Mouse (Mus musculus): ENCODE measurements at regions not wholly inside any gene's neighbourhood (a gene's known extent, or its start where the extent isn't known, plus 50 kb on each side); places are given as distances from the start of the nearest gene placed in this dataset.

DNA sequence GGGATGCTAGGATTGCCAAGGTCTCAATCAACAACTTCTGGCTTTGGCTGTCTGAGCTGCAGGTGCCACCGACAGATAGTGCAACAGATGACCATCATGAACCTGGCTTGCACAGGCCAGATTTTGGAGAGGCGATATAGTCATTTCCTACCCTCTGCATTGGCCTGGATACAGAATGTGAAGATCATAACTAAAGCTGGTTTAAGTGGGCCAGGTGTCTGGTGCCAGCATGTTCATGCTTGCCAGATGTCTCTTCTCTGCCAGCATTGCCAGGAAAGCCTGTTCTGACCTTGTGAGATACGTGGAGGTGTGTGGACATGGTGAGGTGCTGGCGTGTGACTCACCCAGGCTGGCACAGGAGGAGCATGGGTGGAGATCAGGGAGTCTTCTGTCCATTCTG, 70.2 kb upstream of the Mb21d2 start:
- TF ChIP-seq CTCF (conservative IDR thresholded peaks at IDR 0.05): no peak
- Histone ChIP-seq H3K4me3 (no peak overlapping the region), H3K27ac (no peak overlapping the region)
- no peak for DNase-seq (ENCODE audit: low spot score in 2 of 2)

- Histone ChIP-seq H3K4me3 (no peak overlapping the region), H3K27ac (no peak overlapping the region)
- no peak for DNase-seq (ENCODE audit: low spot score in 2 of 2)
- no peak for TF ChIP-seq CTCF (conservative IDR thresholded peaks at IDR 0.05)
Observed at GRCm38 (mm10) chr16:28996629-28997028, 67.2 kb upstream of the Mb21d2 start.

DNA sequence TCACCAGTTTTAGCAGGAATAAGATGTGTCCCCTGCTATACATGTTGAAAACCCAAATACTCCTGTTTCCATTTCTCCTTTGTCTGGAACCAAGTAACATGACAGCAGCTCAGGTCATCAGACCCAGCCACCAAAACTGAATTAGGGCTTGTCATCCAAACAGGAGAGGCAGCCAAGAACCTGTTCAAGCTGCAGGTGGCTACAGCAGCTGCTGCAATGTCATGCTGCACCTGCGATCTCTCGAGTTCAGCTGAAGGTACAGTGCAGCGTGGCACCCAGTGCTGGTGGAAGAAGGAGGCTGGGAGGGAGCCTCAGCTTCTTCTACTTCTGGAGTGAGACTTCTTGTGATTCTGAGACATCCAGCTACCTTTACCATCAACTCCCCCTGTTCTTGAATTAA, 61.2 kb upstream of the Mb21d2 start:
- TF ChIP-seq CTCF (conservative IDR thresholded peaks at IDR 0.05): no peak
- H3K27ac ChIP-seq: no peak overlapping the region
- no peak for DNase-seq (ENCODE audit: low spot score in 2 of 2)
- H3K4me3 ChIP-seq: no peak overlapping the region

DNA sequence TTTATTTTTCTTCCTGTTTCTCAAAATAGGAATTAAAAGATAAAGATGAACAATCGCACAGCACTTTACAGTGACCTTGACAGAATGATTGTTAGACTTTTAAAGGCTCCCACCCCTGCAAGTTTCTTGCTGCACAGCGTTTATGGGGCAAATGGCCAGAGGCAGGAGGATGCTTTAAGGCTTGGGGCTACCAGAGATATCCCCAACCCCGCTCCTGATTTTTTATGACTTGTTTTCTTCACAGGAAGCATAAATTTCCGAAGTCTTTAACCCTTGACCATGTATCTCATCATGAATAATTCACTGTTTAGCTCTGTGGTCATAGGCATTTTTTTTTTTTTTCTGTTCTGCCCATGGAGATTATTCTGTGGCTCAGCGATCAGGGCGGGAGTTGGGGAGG, 55.5 kb upstream of the Mb21d2 start:
- no peak for TF ChIP-seq CTCF (conservative IDR thresholded peaks at IDR 0.05)
- Histone ChIP-seq H3K4me3 (no peak overlapping the region), H3K27ac (no peak overlapping the region)
- no peak for DNase-seq (ENCODE audit: low spot score in 2 of 2)

DNA sequence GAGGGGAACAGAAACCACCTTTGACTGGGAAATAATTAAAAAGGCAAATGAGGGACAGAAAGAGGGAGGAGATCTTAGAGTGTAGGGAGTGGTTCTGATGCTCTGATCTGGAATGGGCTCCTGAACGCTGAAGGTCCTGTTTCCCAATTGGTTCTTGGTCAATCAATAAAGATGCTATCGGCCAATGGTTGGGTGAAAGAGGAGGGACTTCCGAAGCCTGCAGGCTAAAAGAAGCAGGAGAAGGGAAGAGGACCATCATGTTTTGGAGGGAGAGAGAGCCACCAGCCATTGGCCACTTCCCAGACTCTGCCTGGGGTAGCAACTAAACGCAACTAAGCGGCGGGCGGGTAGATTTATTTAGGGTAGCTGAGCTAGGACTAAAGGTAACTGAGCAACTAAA, 53.4 kb upstream of the Mb21d2 start:
- Histone ChIP-seq H3K4me3 (no peak overlapping the region), H3K27ac (no peak overlapping the region)
- DNase-seq (ENCODE audit: low spot score in 2 of 2): no peak
- TF ChIP-seq CTCF (conservative IDR thresholded peaks at IDR 0.05): no peak

All from layer of hippocampus, adult 2 months (tissue).